In genomic region chr12:85867125-85867524, GRCm38 (mm10) we compare ENCODE assay signal across 19 mouse cellular contexts. TPM values are rescaled to one million over a fixed set of nuclear protein-coding genes. Genes with fewer than 3 reads are reported as not detected.
DNase-seq lines count a peak whose midpoint lies in the region; ATAC-seq and TF ChIP-seq lines count a peak whose summit lies in the region.
"Had no signal": no experiment of that assay in that cellular context is flagged by ENCODE, and none has a peak within 500 bp of the region (broad histone marks: within the 10 kb centered on the region; RNA-seq: fewer than 3 reads in every experiment).

No protein-coding gene starts in this region.

- no peak for DNase-seq in gastrocnemius, adult 2 months
- no peak for DNase-seq in gastrocnemius, postnatal 10 days
- DNase-seq in lung, embryonic 14.5 days, result no peak
- DNase-seq in lung, postnatal 4 days, result no peak
- DNase-seq in B cell, adult 2 months, result peak; percentile 7 to 11
- peak; percentile 41 for DNase-seq in induced T-regulatory cell, adult 2 months (ENCODE audit: low read depth)
- no peak for DNase-seq in right cerebral cortex, postnatal 14 days
- no peak for DNase-seq in frontal cortex, postnatal 14 days (ENCODE audit: low spot score in 2 of 2)
- DNase-seq: adrenal gland, postnatal 25 days; cerebellum, postnatal 25 days; gastrocnemius, postnatal 14 days; kidney, adult 2 months; lung, postnatal 14 days had no signal

- no peaks in the 10 kb centered on the region for H3K4me1 ChIP-seq in lung, embryonic 14.5 days (ENCODE audit: insufficient read depth)

- H3K9me3 ChIP-seq in lung, embryonic 14.5 days (ENCODE audit: low read depth, low read length), result no peaks in the 10 kb centered on the region
- H3K9me3 ChIP-seq: embryonic facial prominence, embryonic 15.5 days; forebrain, embryonic 13.5 days; heart, embryonic 12.5 days; hindbrain, embryonic 13.5 days; liver, embryonic 12.5 days; midbrain, embryonic 12.5 days had no signal

- no peak overlapping the region for H3K4me2 ChIP-seq in lung, embryonic 14.5 days
- H3K4me2 ChIP-seq: embryonic facial prominence, embryonic 15.5 days; forebrain, embryonic 13.5 days; heart, embryonic 12.5 days; hindbrain, embryonic 13.5 days; liver, embryonic 12.5 days; midbrain, embryonic 12.5 days had no signal

- no peak overlapping the region for H3K27ac ChIP-seq in gastrocnemius, adult 2 months
- H3K27ac ChIP-seq in lung, embryonic 14.5 days (ENCODE audit: low read depth), result no peak overlapping the region
- H3K27ac ChIP-seq: embryonic facial prominence, embryonic 15.5 days; forebrain, embryonic 13.5 days; hindbrain, embryonic 13.5 days; liver, embryonic 12.5 days; midbrain, embryonic 12.5 days had no signal

- no peak for ATAC-seq in lung, embryonic 14.5 days (ENCODE audit: insufficient read depth)
- ATAC-seq: forebrain, embryonic 13.5 days; liver, embryonic 12.5 days had no signal

- no peak overlapping the region for H3K4me3 ChIP-seq in gastrocnemius, adult 2 months
- H3K4me3 ChIP-seq in lung, embryonic 14.5 days (ENCODE audit: low read depth, low read length), result no peak overlapping the region
- H3K4me3 ChIP-seq: embryonic facial prominence, embryonic 15.5 days; forebrain, embryonic 13.5 days; heart, embryonic 12.5 days; hindbrain, embryonic 13.5 days; liver, embryonic 12.5 days; midbrain, embryonic 12.5 days had no signal

- H3K9ac ChIP-seq in lung, embryonic 14.5 days, result no peak overlapping the region
- H3K9ac ChIP-seq: embryonic facial prominence, embryonic 15.5 days; forebrain, embryonic 13.5 days; heart, embryonic 12.5 days; hindbrain, embryonic 13.5 days; liver, embryonic 12.5 days; midbrain, embryonic 12.5 days had no signal

- intact Hi-C loops in gastrocnemius, adult 2 months (cut with DNase I), result loop anchor here (5.0 kb wide), 1 partner anchor 210 kb away; the partner anchor contains the start of gene Tgfb3

- TF ChIP-seq CTCF in gastrocnemius, adult 2 months (IDR thresholded peaks at IDR 0.05), result peak; percentile 24
- TF ChIP-seq CTCF in lung, embryonic 14.5 days (IDR thresholded peaks at IDR 0.05; ENCODE audit: low read depth), result peak; percentile 35

- H3K27me3 ChIP-seq in lung, embryonic 14.5 days (ENCODE audit: insufficient read depth, low read length), result no peaks in the 10 kb centered on the region
- H3K27me3 ChIP-seq: embryonic facial prominence, embryonic 15.5 days; forebrain, embryonic 13.5 days; heart, embryonic 12.5 days; hindbrain, embryonic 13.5 days; liver, embryonic 12.5 days; midbrain, embryonic 12.5 days had no signal

- peaks cover 4% of the 10 kb centered on the region; the same call in 1 of the 2 replicates for H3K36me3 ChIP-seq in lung, embryonic 14.5 days (ENCODE audit: insufficient read depth)

RNA-seq across cellular contexts. Expression of gene Ttll5, which starts 42.7 kb away (rescaled TPM):
- 1 to 10 TPM; 5.4 to 8.5 TPM for total RNA-seq in gastrocnemius, adult 2 months (2021)
- total RNA-seq in gastrocnemius, postnatal 10 days (2021), result 10 to 100 TPM in 1 of 2 experiments, 1 to 10 TPM in 1; 9.9 to 12.7 TPM
- polyA plus RNA-seq in lung, embryonic 14.5 days (2014; fragmentation: Nextera tagmentation; extraction: Ambion mirVana), result 17.5 and 21.3 TPM in 2 replicates

RNA-seq across cellular contexts. Expression of gene Erg28, which starts 42.8 kb away (rescaled TPM):
- total RNA-seq in gastrocnemius, adult 2 months (2021), result 1 to 10 TPM; 2.4 to 2.7 TPM
- total RNA-seq in gastrocnemius, postnatal 10 days (2021), result 10 to 100 TPM; 10.1 to 11.8 TPM
- 113 and 118 TPM in 2 replicates for polyA plus RNA-seq in lung, embryonic 14.5 days (2014; fragmentation: Nextera tagmentation; extraction: Ambion mirVana)

Comparison
In these comparisons a context has a peak if more than half of its experiments do, and no peak if none do; other contexts are left out.
1. DNase-seq: peak in B cell, adult 2 months (2 of 2) and induced T-regulatory cell, adult 2 months (single experiment); none in gastrocnemius, adult 2 months (single experiment), gastrocnemius, postnatal 10 days (single experiment), lung, embryonic 14.5 days (single experiment), lung, postnatal 4 days (0 of 2), right cerebral cortex, postnatal 14 days (single experiment) and frontal cortex, postnatal 14 days (0 of 2).